Mouse (Mus musculus) lung, postnatal 0 days (tissue): ENCODE measurements around the gene Usp9x.

Source experiments
- CTCF ChIP-seq: IDR thresholded peaks from 2 replicates; pipeline ENCODE4 v1.5.1; 2016; ENCODE audit warnings: antibody characterized with exemption, mild to moderate bottlenecking
- EP300 ChIP-seq: IDR thresholded peaks from 2 replicates; pipeline ENCODE4 v1.6.1; 2016; ENCODE audit warnings: antibody characterized with exemption, mild to moderate bottlenecking, control low read depth

DNA sequence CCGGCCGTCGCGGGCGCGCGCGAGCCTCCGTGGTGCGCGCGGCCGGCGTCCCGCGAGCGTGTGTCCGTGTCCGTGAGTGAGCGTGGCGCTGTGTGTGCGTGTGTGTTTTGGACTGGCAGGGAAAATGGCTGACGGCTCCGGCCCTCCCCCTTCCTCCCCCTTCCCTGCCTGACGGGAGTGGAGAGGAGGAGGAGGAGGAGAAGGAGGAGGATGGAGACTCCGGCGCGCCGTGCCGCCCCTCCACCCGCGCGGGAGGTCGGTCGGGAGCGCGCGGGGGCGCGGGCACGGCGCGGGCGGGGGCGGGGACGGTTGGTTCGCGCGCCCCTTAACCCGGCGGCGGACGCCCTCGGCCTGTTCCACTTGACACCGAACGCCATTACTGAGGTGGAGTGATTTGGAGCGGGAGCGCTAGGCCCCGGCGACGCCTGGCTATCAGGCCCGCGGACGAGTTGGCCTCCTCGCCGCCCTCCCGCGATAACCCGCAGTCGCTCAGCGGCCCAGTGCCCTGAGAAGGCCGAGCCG is 1.2 kb downstream of the Usp9x start:
- no peak for TF ChIP-seq EP300
- TF ChIP-seq CTCF, result no peak
